Mouse (Mus musculus) neural tube, embryonic 11.5 days (tissue): ENCODE measurements at regions not wholly inside any gene's neighbourhood (a gene's known extent, or its start where the extent isn't known, plus 50 kb on each side); places are given as distances from the start of the nearest gene placed in this dataset.

Experiments used
- ATAC-seq: fragments of 200-750 bp; cut with Nextera tagmentation; 2 replicates; pipeline ENCODE4 v1.8.0; 2017; ENCODE audit warnings: moderate number of reproducible peaks, mild to moderate bottlenecking, moderate TSS enrichment, moderate library complexity; ENCODE audit not compliant: insufficient read depth, low FRiP score, low TSS enrichment
- DNase-seq: peaks from one replicate; pipeline ENCODE4 v3.0.0-alpha.2; 2015; ENCODE audit warnings: low spot score
- H3K27ac ChIP-seq: fragments of 300-500 bp; sonication (generic); 2 replicates; pipeline ENCODE4 v1.5.1; 2014; ENCODE audit warnings: low read depth, mild to moderate bottlenecking, low read length
- H3K27me3 ChIP-seq: fragments of 300-500 bp; sonication (generic); 2 replicates; pipeline ENCODE4 v1.6.1; 2014; ENCODE audit warnings: mild to moderate bottlenecking, low read length, mixed read lengths; ENCODE audit not compliant: control insufficient read depth, insufficient read depth
- H3K36me3 ChIP-seq: fragments of 300-500 bp; sonication (generic); 2 replicates; pipeline ENCODE4 v1.6.1; 2014; ENCODE audit warnings: mild to moderate bottlenecking, low read length, moderate library complexity, mixed read lengths; ENCODE audit not compliant: control insufficient read depth, insufficient read depth
- H3K4me1 ChIP-seq: fragments of 300-500 bp; sonication (generic); 2 replicates; pipeline ENCODE4 v1.6.1; 2014; ENCODE audit warnings: low read length, mixed read lengths; ENCODE audit not compliant: control insufficient read depth, insufficient read depth
- H3K4me2 ChIP-seq: fragments of 300-500 bp; sonication (generic); 2 replicates; pipeline ENCODE4 v1.6.1; 2014; ENCODE audit warnings: low read depth, mild to moderate bottlenecking, moderate library complexity
- H3K4me3 ChIP-seq: fragments of 300-500 bp; sonication (generic); 2 replicates; pipeline ENCODE4 v1.5.1; 2014; ENCODE audit warnings: low read depth, low read length
- H3K9ac ChIP-seq: fragments of 300-500 bp; sonication (generic); 2 replicates; pipeline ENCODE4 v1.6.1; 2014; ENCODE audit warnings: mild to moderate bottlenecking, low read length
- H3K9me3 ChIP-seq: fragments of 300-500 bp; sonication (generic); 2 replicates; pipeline ENCODE4 v1.6.1; 2016; ENCODE audit warnings: low read length; ENCODE audit not compliant: control insufficient read depth
- WGBS: fragments of 180-500 bp; shearing (Covaris S2); extraction: QIAGEN DNeasy Blood & Tissue Kit; methylation state at CpG from one replicate; pipeline ENCODE4 v1.1.7; 2014; 5-methylcytosine and 5-hydroxymethylcytosine counted together

DNA sequence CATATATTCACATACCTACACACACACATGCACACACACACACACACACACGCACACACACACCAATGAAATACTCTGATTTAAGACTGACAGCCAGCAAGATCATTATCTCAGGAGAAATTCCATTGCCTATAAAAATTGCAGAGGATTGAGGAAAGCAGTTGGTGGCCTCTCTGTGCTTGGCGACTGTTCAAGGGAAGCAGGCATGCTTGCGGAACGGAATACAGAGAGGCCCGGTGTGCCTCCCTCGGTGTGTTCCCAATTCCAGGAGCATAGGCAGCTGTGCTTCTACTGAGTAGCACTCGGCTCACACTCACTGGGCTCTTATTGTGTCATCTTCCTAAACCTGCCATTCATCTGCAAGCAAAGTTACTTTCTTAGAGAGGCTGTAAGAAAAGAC, 310.3 kb upstream of the Mki67 start:
- WGBS, result 72% methylated on average over 7 of the region's 7 CpGs
- no peak for ATAC-seq
- H3K9me3 ChIP-seq, result no peaks in the 10 kb centered on the region
- no peaks in the 10 kb centered on the region for H3K4me1 ChIP-seq
- no peak overlapping the region for H3K4me3 ChIP-seq
- no peak overlapping the region for H3K9ac ChIP-seq
- DNase-seq, result no peak
- no peak overlapping the region for H3K27ac ChIP-seq
- no peak overlapping the region for H3K4me2 ChIP-seq
- no peaks in the 10 kb centered on the region for H3K27me3 ChIP-seq
- H3K36me3 ChIP-seq, result no peaks in the 10 kb centered on the region

DNA sequence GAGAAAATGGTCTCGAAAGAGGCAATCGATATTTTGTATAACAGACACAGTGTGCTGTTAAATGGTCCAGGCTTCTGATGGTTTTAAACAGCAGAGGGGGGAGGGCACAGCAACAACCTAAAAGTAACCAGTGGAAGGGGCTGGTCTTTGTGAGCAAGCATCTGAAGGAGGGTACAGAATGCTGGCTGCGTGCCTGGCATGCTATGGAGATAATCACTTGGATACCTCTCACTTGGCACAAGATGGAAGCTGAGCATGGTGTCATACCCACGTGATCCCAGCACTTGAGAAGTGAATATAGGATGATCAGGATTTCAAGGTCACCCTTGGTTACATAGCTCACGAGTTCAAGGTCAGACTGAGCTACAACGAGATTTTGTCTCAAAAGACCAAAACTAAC, 315.9 kb upstream of the Mki67 start:
- WGBS, result 85% methylated on average over 6 of the region's 6 CpGs
- DNase-seq (no peak), ATAC-seq (no peak)
- Histone ChIP-seq H3K4me2 (no peak overlapping the region), H3K4me3 (no peak overlapping the region), H3K27me3 (no peaks in the 10 kb centered on the region), H3K4me1 (no peaks in the 10 kb centered on the region), H3K9me3 (no peaks in the 10 kb centered on the region), H3K9ac (no peak overlapping the region), H3K27ac (no peak overlapping the region), H3K36me3 (no peaks in the 10 kb centered on the region)

DNA sequence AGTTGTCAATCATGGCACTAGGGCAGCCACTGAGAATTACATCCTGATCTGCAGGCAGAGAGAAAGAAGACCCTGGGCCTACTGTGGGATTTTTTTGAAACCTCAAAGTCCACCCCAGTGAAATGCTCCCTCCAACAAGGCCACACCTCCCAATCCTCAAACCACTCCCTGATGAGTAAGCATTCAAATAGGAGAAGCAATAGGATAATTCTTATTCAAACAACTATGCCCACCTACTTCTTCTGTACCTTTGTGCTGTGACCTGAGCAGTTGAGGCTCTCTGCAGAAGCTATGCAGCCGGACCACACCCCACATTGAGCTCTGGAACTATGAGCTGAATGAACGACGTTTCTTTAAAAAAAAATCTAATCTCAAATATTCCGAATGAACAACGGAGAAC, 317.4 kb upstream of the Mki67 start:
- 84% methylated on average over 5 of the region's 5 CpGs for WGBS
- H3K9ac ChIP-seq, result no peak overlapping the region
- DNase-seq (no peak), ATAC-seq (no peak)
- H3K9me3 ChIP-seq, result no peaks in the 10 kb centered on the region
- H3K27me3 ChIP-seq, result no peaks in the 10 kb centered on the region
- no peaks in the 10 kb centered on the region for H3K36me3 ChIP-seq
- H3K4me3 ChIP-seq, result no peak overlapping the region
- no peak overlapping the region for H3K27ac ChIP-seq
- no peaks in the 10 kb centered on the region for H3K4me1 ChIP-seq
- H3K4me2 ChIP-seq, result no peak overlapping the region

DNA sequence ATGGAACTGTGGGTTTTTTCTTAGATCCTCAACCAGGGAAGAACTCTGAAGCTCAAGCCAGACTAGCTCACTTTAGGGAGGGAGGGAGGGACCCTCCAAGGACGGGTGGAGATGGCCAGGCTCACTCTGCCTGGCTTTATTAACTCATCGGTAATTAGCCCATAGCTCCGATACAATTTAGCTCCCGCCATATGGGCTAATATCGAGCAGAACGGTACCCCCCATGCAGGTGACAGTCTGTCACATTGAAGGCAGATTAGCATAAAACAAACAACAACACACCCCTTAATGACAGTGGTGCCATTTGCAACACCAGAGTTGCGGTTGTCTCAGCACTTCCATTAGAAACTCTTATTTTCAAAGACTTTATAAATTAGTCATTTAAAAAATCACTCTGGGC, 319.6 kb upstream of the Mki67 start:
- WGBS, result 66% methylated on average over 7 of the region's 7 CpGs
- no peak for ATAC-seq
- no peaks in the 10 kb centered on the region for H3K36me3 ChIP-seq
- no peaks in the 10 kb centered on the region for H3K4me1 ChIP-seq
- DNase-seq, result no peak
- H3K27ac ChIP-seq, result no peak overlapping the region
- H3K4me2 ChIP-seq, result no peak overlapping the region
- no peak overlapping the region for H3K4me3 ChIP-seq
- H3K9me3 ChIP-seq, result no peaks in the 10 kb centered on the region
- 0 out of 2 replicates have a peak, but pooled peaks cover 2% of the 10 kb centered on the region for H3K27me3 ChIP-seq
- H3K9ac ChIP-seq, result no peak overlapping the region

DNA sequence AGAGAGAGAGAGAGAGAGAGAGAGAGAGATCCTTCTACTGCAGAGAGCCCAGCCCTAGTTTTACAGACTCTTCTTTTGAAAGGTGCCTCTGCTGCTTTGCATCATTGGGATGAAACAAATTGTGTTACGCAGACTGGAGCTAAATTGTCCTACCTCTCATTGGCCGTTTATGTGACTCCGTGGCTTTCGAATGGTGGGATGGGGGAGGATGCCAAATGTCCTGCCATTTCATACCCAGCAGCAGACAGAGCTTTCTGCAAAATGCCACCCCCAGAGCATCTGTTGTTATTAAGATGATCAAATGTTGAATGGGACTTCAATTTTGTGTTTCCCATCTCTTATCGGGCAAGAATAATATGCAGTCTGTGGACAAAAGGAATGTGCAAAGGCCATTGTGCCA, 321.9 kb upstream of the Mki67 start:
- no peak overlapping the region for H3K9ac ChIP-seq
- no peak overlapping the region for H3K27ac ChIP-seq
- DNase-seq (no peak), ATAC-seq (no peak)
- H3K4me2 ChIP-seq, result no peak overlapping the region
- H3K27me3 ChIP-seq, result 0 out of 2 replicates have a peak, but pooled peaks cover 2% of the 10 kb centered on the region
- no peak overlapping the region for H3K4me3 ChIP-seq
- H3K4me1 ChIP-seq, result no peaks in the 10 kb centered on the region
- WGBS, result 70% methylated on average over 5 of the region's 5 CpGs
- no peaks in the 10 kb centered on the region for H3K36me3 ChIP-seq
- no peaks in the 10 kb centered on the region for H3K9me3 ChIP-seq

DNA sequence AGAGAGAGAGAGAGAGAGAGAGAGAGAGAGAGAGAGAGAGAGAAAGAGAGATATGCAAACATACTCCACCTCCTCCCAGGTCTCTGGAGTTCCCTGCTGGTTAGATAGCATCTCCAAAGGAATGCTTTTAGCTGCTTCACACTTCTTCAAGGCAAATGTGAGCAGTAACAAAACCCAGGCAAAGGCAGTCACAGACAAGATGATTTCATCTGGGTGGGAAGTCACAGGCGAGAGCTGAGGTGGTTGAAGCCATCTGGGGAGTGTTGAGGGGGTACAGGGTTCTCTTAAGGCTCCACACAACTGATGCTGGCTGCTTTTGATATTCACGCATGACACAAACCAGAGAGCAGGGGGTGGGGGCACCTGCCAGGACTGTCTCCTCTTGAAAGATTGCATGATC, 322.7 kb upstream of the Mki67 start:
- H3K27me3 ChIP-seq, result 0 out of 2 replicates have a peak, but pooled peaks cover 2% of the 10 kb centered on the region
- WGBS, result 46% methylated on average over 2 of the region's 2 CpGs
- no peak overlapping the region for H3K4me3 ChIP-seq
- H3K4me2 ChIP-seq, result no peak overlapping the region
- DNase-seq (no peak), ATAC-seq (no peak)
- H3K27ac ChIP-seq, result no peak overlapping the region
- no peaks in the 10 kb centered on the region for H3K4me1 ChIP-seq
- H3K9ac ChIP-seq, result no peak overlapping the region
- no peaks in the 10 kb centered on the region for H3K36me3 ChIP-seq
- no peaks in the 10 kb centered on the region for H3K9me3 ChIP-seq

DNA sequence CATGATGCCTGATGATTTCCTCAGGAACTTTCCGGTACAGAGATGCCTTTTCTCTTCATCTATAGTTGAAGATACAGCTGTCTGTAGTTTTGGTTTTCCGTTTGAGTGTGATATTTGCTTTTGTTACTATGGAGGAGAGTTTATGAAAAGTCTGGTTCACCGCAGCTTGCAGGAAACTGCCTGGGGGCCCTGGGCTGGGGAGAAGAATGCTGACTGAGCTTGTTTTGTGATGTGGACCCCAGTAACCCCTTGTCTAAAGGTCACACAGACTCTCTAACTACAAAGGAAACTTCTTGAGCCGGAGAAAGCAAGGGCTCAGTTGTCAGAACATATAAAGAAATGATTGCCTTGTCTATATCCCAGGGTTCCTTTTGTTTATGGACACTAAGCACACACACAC, 325.8 kb upstream of the Mki67 start:
- WGBS, result 61% methylated on average over 4 of the region's 4 CpGs
- Histone ChIP-seq H3K9ac (no peak overlapping the region), H3K27me3 (0 out of 2 replicates have a peak, but pooled peaks cover 2% of the 10 kb centered on the region), H3K36me3 (no peaks in the 10 kb centered on the region), H3K4me3 (no peak overlapping the region), H3K4me1 (peaks cover 10% of the 10 kb centered on the region), H3K4me2 (no peak overlapping the region), H3K27ac (no peak overlapping the region), H3K9me3 (no peaks in the 10 kb centered on the region)
- ATAC-seq (no peak), DNase-seq (no peak)

DNA sequence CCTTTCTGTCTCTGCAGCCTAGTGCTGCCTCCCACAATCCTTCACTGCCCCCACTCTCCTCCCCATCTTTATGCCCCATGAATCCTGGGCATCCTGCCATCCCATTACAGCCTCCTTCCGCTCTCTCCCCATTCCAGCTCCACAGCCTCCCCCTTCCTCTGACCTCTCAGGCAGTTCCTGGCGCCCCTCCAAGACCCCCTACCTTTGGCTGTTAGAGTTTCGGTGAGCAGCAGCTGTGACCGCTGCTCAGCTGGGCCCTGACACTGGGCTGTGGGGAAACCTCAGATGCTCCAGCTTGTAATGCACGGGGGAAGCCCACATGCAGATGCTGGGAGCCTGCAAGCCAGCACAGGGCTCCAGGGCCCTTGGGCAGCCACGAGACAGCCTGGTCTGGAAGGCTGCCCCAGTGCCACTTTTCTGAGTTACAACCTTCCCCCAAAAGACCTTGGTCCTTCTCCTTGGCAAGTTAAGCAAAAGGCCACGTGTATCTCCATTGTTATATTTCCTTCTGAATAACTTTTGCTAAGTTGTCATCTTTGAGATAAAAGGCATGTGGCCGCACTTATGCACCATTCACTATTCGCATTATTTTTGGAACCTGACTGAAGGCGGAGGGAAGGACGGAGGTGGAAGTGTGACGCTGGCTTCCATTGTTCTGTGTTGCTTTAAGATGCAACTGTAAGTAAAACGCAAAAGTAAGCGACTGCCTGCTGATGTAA, 330.6 kb upstream of the Mki67 start:
- H3K27me3 ChIP-seq, result no peaks in the 10 kb centered on the region
- peak; percentile 71 for DNase-seq
- H3K4me1 ChIP-seq, result peaks cover 23% of the 10 kb centered on the region
- peak overlapping the region; percentile 85 for H3K27ac ChIP-seq
- peak; percentile 87 for ATAC-seq
- H3K9ac ChIP-seq, result 0 out of 2 replicates have a peak overlapping the region, but pooled peaks have one; percentile 0
- H3K4me2 ChIP-seq, result no peak overlapping the region
- H3K9me3 ChIP-seq, result no peaks in the 10 kb centered on the region
- 35% methylated on average over 14 of the region's 14 CpGs for WGBS
- no peak overlapping the region for H3K4me3 ChIP-seq
- H3K36me3 ChIP-seq, result no peaks in the 10 kb centered on the region

DNA sequence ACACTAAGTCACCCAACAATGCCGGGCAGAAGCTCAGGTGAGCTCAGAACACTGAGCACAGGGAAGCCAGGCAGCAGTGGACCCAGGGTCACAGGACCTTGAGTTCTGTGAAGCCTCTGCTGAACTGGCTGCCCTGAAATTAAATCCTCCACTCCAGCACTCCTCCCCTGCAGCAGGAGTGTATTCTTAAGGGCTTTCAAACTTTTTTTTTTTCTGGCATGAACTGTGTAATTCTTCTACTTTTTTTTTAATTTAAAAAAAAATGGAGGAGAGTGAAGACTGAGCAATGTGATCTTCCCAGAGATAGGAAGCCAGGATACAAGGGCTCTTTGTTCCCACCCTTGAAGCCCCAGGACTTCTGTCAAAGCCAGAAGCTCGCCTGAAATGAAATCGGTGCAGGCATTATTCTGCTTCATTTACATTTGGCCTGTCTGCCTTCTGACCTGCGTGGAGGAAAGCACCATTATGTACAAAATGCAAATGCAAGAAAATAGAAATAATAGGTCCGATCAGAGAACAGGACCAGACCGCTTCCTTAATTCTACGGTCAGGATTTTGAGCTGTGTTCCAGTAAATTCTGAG, 331.3 kb upstream of the Mki67 start:
- WGBS, result 21% methylated on average over 7 of the region's 7 CpGs
- H3K27ac ChIP-seq, result peak overlapping the region; percentile 85
- DNase-seq (peak; percentile 57), ATAC-seq (peak; percentile 65)
- H3K27me3 ChIP-seq, result no peaks in the 10 kb centered on the region
- H3K4me3 ChIP-seq, result no peak overlapping the region
- H3K9ac ChIP-seq, result no peak overlapping the region
- no peak overlapping the region for H3K4me2 ChIP-seq
- H3K4me1 ChIP-seq, result peaks cover 23% of the 10 kb centered on the region
- no peaks in the 10 kb centered on the region for H3K9me3 ChIP-seq
- H3K36me3 ChIP-seq, result no peaks in the 10 kb centered on the region
